Mouse (Mus musculus) spleen, adult 2 months (tissue): Measurements from ENCODE around the gene Smyd5. TPM values are rescaled to one million over a fixed set of nuclear protein-coding genes. Genes with fewer than 3 reads are reported as not detected.

Source experiments
- DNase-seq, 2 experiments: peaks; one replicate each; pipeline versions ENCODE4 v3.0.0 to v3.0.0-alpha.2; 2012 to 2021; ENCODE audit warnings: low spot score in 2 of 2, low read depth in 1 of 2
- H3K27ac ChIP-seq: fragments of 200-500 bp; 2 replicates; pipeline ENCODE4 v1.5.1; 2012; ENCODE audit warnings: low read length, inconsistent platforms; ENCODE audit not compliant: insufficient read depth
- H3K27me3 ChIP-seq: fragments of 200-500 bp; 2 replicates; pipeline ENCODE4 v1.6.1; 2012; ENCODE audit warnings: mild to moderate bottlenecking, moderate library complexity, low read length, inconsistent platforms; ENCODE audit not compliant: control insufficient read depth, insufficient read depth
- H3K36me3 ChIP-seq: fragments of 200-500 bp; 2 replicates; pipeline ENCODE4 v1.6.1; 2012; ENCODE audit warnings: mild to moderate bottlenecking, low read length, inconsistent platforms; ENCODE audit not compliant: control insufficient read depth, insufficient read depth
- H3K4me1 ChIP-seq: fragments of 200-500 bp; 2 replicates; pipeline ENCODE4 v1.6.1; 2011; ENCODE audit warnings: inconsistent platforms; ENCODE audit not compliant: control insufficient read depth, insufficient read depth, insufficient read length
- H3K4me3 ChIP-seq: fragments of 200-500 bp; 2 replicates; pipeline ENCODE4 v1.5.1; 2011; ENCODE audit warnings: mild to moderate bottlenecking, inconsistent platforms; ENCODE audit not compliant: insufficient read depth, insufficient read length; ENCODE audit errors: extremely low read depth
- CTCF ChIP-seq: fragments of 200-500 bp; IDR thresholded peaks from 2 replicates; pipeline ENCODE4 v1.5.1; 2011; ENCODE audit warnings: mild to moderate bottlenecking, inconsistent platforms; ENCODE audit not compliant: insufficient read depth, insufficient read length, insufficient replicate concordance; ENCODE audit errors: extremely low read depth
- POLR2A ChIP-seq: fragments of 200-500 bp; IDR thresholded peaks from 2 replicates; pipeline ENCODE4 v1.6.1; 2011; ENCODE audit warnings: low read depth, low read length, inconsistent platforms
- WGBS: fragments of 180-500 bp; shearing (Covaris S2); methylation state at CpG from one replicate; pipeline ENCODE4 v1.1.7; 2018; 5-methylcytosine and 5-hydroxymethylcytosine counted together
- polyA plus RNA-seq: library from polyadenylated mRNA; depleted of rRNA; stranded (reverse); fragments of >200 nt; gene quantifications from 2 replicates; pipeline ENCODE4 v1.2.3, GENCODE M21; 2012

The Smyd5 gene
- polyA plus RNA-seq, 1 experiment: 21.7 TPM

GRCm38 (mm10) chr6:85452411-85452665 is 20.5 kb downstream of the Smyd5 start:
- peak overlapping the region; percentile 79 for H3K27ac ChIP-seq
- H3K36me3 ChIP-seq: no peaks in the 10 kb centered on the region
- H3K4me1 ChIP-seq: peaks cover 15% of the 10 kb centered on the region; the same call in 1 of the 2 replicates
- H3K27me3 ChIP-seq: no peaks in the 10 kb centered on the region
- TF ChIP-seq POLR2A (no peak), CTCF (no peak)
- peak overlapping the region; percentile 96 for H3K4me3 ChIP-seq
- no peak for DNase-seq
- under 1% methylated on average over 15 of the region's 15 CpGs for WGBS

- 8% methylated on average over 7 of the region's 7 CpGs for WGBS
- H3K27ac ChIP-seq: peak overlapping the region; percentile 79; the same call in 1 of the 2 replicates
Measured at GRCm38 (mm10) chr6:85452816-85453215, 21.0 kb downstream of the Smyd5 start.

GRCm38 (mm10) chr6:85459621-85460020 is 27.8 kb downstream of the Smyd5 start:
- H3K4me1 ChIP-seq: no peaks in the 10 kb centered on the region
- no peaks in the 10 kb centered on the region for H3K27me3 ChIP-seq
- 89% methylated on average over 2 of the region's 2 CpGs for WGBS
- no peak for DNase-seq
- peaks cover 42% of the 10 kb centered on the region for H3K36me3 ChIP-seq
- TF ChIP-seq POLR2A (no peak), CTCF (no peak)
- no peak overlapping the region for H3K4me3 ChIP-seq
- no peak overlapping the region for H3K27ac ChIP-seq

More at GRCm38 (mm10) chr6:85452816-85453215, 21.0 kb downstream of the Smyd5 start:
- Histone ChIP-seq H3K27me3 (no peaks in the 10 kb centered on the region), H3K4me1 (peaks cover 15% of the 10 kb centered on the region; the same call in 1 of the 2 replicates), H3K4me3 (peak overlapping the region; percentile 96), H3K36me3 (no peaks in the 10 kb centered on the region)
- DNase-seq: no peak
- TF ChIP-seq POLR2A: no peak
- TF ChIP-seq CTCF: no peak

- Histone ChIP-seq H3K27me3 (no peaks in the 10 kb centered on the region), H3K4me1 (no peaks in the 10 kb centered on the region), H3K27ac (no peak overlapping the region), H3K4me3 (no peak overlapping the region), H3K36me3 (peaks cover 78% of the 10 kb centered on the region)
- no peak for DNase-seq
- TF ChIP-seq POLR2A (no peak), CTCF (no peak)
Measured at GRCm38 (mm10) chr6:85465381-85465780, 33.6 kb downstream of the Smyd5 start.

- Histone ChIP-seq H3K27ac (no peak overlapping the region), H3K36me3 (peaks cover 42% of the 10 kb centered on the region), H3K4me3 (no peak overlapping the region), H3K27me3 (no peaks in the 10 kb centered on the region), H3K4me1 (no peaks in the 10 kb centered on the region)
- no peak for DNase-seq
- 87% methylated on average over 5 of the region's 5 CpGs for WGBS
- no peak for TF ChIP-seq CTCF
- no peak for TF ChIP-seq POLR2A
Measured at GRCm38 (mm10) chr6:85469660-85470430, 38.1 kb downstream of the Smyd5 start.

GRCm38 (mm10) chr6:85471962-85472361 is 40.2 kb downstream of the Smyd5 start:
- WGBS: 73% methylated on average over 8 of the region's 8 CpGs
- no peak for TF ChIP-seq CTCF
- TF ChIP-seq POLR2A: no peak
- H3K36me3 ChIP-seq: peaks cover 22% of the 10 kb centered on the region
- DNase-seq: no peak
- no peaks in the 10 kb centered on the region for H3K4me1 ChIP-seq
- no peaks in the 10 kb centered on the region for H3K27me3 ChIP-seq
- H3K4me3 ChIP-seq: no peak overlapping the region
- H3K27ac ChIP-seq: no peak overlapping the region

- no peaks in the 10 kb centered on the region for H3K27me3 ChIP-seq
- TF ChIP-seq CTCF (no peak), POLR2A (no peak)
- 65% methylated on average over 5 of the region's 5 CpGs for WGBS
- H3K36me3 ChIP-seq: peaks cover 17% of the 10 kb centered on the region
- no peaks in the 10 kb centered on the region for H3K4me1 ChIP-seq
- H3K4me3 ChIP-seq: no peak overlapping the region
- no peak for DNase-seq
- no peak overlapping the region for H3K27ac ChIP-seq
Measured at GRCm38 (mm10) chr6:85472542-85472941, 40.8 kb downstream of the Smyd5 start.
